Mouse (Mus musculus) thymus, adult 2 months (tissue): ENCODE data around the gene Mrtfa. TPM values are rescaled to one million over a fixed set of nuclear protein-coding genes. Genes with fewer than 3 reads are reported as not detected.

Experiments
- DNase-seq: peaks from one replicate; pipeline ENCODE4 v3.0.0; 2021
- H3K27ac ChIP-seq: fragments of 200-500 bp; 2 replicates; pipeline ENCODE4 v1.5.1; 2012; ENCODE audit warnings: low read length, control low read depth; ENCODE audit not compliant: control insufficient read depth, insufficient read depth
- H3K27me3 ChIP-seq: fragments of 200-500 bp; 2 replicates; pipeline ENCODE4 v1.6.1; 2012; ENCODE audit warnings: mild to moderate bottlenecking, low read length, moderate library complexity, mixed read lengths; ENCODE audit not compliant: control insufficient read depth, insufficient read depth
- H3K36me3 ChIP-seq: fragments of 200-500 bp; 2 replicates; pipeline ENCODE4 v1.6.1; 2012; ENCODE audit warnings: mild to moderate bottlenecking, low read length, moderate library complexity; ENCODE audit not compliant: control insufficient read depth, insufficient read depth
- H3K4me1 ChIP-seq: fragments of 200-500 bp; replicated peaks from 2 replicates; pipeline ENCODE4 v1.6.1; 2012; ENCODE audit warnings: low read length; ENCODE audit not compliant: control insufficient read depth, insufficient read depth
- H3K4me3 ChIP-seq: fragments of 200-500 bp; 2 replicates; pipeline ENCODE4 v1.5.1; 2012; ENCODE audit warnings: mild to moderate bottlenecking, low read length, control low read depth, moderate library complexity; ENCODE audit not compliant: control insufficient read depth, insufficient read depth
- CTCF ChIP-seq: fragments of 200-500 bp; IDR thresholded peaks from 2 replicates; pipeline ENCODE4 v1.5.1; 2012; ENCODE audit warnings: mild to moderate bottlenecking, control low read depth, low read length, moderate library complexity, borderline replicate concordance; ENCODE audit not compliant: control insufficient read depth, poor library complexity, insufficient read depth; ENCODE audit errors: extremely low read depth
- POLR2A ChIP-seq: fragments of 200-500 bp; IDR thresholded peaks from 2 replicates; pipeline ENCODE4 v1.6.1; 2012; ENCODE audit warnings: mild to moderate bottlenecking, low read length, control low read depth, moderate library complexity; ENCODE audit not compliant: control insufficient read depth, poor library complexity, insufficient read depth; ENCODE audit errors: extremely low read depth
- WGBS: fragments of 180-500 bp; shearing (Covaris S2); methylation state at CpG from one replicate; pipeline ENCODE4 v1.1.7; 2018; 5-methylcytosine and 5-hydroxymethylcytosine counted together
- polyA plus RNA-seq: library from polyadenylated mRNA; depleted of rRNA; stranded (reverse); fragments of >200 nt; gene quantifications from 2 replicates; pipeline ENCODE4 v1.2.3, GENCODE M21; 2012

Gene Mrtfa
- polyA plus RNA-seq, 1 experiment: 114 TPM

DNA sequence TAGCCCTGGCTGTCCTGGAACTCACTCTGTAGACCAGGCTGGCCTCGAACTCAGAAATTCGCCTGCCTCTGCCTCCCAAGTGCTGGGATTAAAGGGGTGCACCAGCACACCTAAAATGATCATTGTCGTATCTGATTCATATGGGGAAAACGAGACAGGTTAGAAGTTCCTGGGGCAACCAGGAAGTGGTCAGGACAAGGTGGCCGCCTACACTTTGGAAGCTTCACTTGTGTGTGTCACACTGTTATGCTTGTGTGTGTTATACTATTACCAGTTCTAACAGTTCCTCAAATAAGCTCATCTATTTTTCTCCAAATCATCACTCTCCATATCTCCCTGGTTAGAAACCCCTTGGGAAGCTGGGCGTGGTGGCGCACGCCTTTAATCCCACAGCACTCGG lies 110.2 kb downstream of the Mrtfa start:
- Histone ChIP-seq H3K27me3 (no peaks in the 10 kb centered on the region), H3K4me3 (no peak overlapping the region), H3K36me3 (no peaks in the 10 kb centered on the region), H3K4me1 (peaks cover 8% of the 10 kb centered on the region), H3K27ac (peak overlapping the region; percentile 51; the same call in 1 of the 2 replicates)
- WGBS: 87% methylated on average over 9 of the region's 9 CpGs
- DNase-seq: no peak
- TF ChIP-seq POLR2A (no peak), CTCF (no peak)

DNA sequence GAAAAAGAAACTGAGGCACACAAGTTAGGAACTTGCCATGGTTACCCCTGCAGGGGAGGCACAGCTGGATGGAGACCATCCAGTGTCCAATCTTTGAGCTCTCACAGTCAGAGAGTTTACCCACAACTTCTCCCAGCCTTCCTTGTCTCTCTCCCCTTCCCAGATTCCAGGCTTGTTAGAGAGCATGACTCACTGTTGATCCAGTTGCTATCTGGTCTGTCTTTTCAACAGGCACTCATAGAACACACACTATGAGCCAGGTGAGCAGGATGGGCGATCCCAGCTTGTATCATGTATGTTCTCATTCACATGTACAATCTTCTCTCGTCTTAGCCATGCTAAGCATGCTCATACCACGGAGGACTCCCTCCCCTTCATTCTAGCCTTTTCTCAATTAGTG lies 111.3 kb downstream of the Mrtfa start:
- Histone ChIP-seq H3K36me3 (no peaks in the 10 kb centered on the region), H3K4me1 (peaks cover 9% of the 10 kb centered on the region), H3K27me3 (no peaks in the 10 kb centered on the region), H3K27ac (no peak overlapping the region), H3K4me3 (no peak overlapping the region)
- DNase-seq: no peak
- TF ChIP-seq CTCF (no peak), POLR2A (no peak)
- WGBS: 95% methylated on average over 3 of the region's 3 CpGs

DNA sequence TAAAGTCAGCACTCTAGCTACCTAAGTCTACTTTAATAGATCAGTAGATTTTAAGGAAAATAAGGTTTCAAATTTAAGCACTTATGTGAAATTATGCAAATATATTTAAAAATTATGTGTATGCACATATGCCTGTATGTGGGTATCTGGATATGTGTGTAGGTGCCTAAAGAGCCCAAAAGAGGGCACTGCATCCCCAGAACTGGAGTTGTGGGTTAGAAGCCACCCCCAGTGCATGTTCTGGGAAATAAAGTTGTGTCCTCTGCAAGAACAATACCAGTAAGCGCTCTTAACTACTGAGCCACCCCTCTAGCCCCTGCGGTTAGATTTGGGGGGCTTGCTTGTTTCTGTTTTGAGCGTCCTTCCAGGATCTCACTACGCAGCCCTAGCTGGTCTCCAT lies 113.0 kb downstream of the Mrtfa start:
- TF ChIP-seq CTCF: no peak
- TF ChIP-seq POLR2A: no peak
- Histone ChIP-seq H3K36me3 (no peaks in the 10 kb centered on the region), H3K4me1 (peaks cover 12% of the 10 kb centered on the region), H3K27me3 (no peaks in the 10 kb centered on the region), H3K4me3 (no peak overlapping the region), H3K27ac (no peak overlapping the region)
- peak; percentile 57 for DNase-seq
- 97% methylated on average over 4 of the region's 4 CpGs for WGBS

DNA sequence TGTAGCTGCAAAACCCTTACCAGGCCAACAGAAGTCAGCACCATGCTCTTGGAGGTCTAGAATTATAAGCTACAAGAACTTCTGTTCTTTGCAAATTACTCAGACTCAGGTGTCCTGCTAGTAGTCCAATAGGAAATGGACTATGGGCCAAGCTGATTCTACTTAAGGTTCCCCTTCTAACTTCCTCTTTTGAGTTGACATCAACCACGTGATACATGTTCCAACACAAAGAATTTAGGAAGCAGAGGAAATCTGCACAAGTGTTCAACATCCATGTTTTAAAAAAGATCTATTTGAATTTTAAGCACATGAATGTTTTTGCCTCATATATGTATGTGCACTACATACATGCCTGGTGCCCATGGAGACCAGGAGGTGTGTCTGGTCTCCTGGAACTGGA lies 116.0 kb downstream of the Mrtfa start:
- H3K4me3 ChIP-seq: no peak overlapping the region
- DNase-seq: no peak
- H3K36me3 ChIP-seq: no peaks in the 10 kb centered on the region
- peaks cover 4% of the 10 kb centered on the region; the same call in 1 of the 2 replicates for H3K4me1 ChIP-seq
- H3K27ac ChIP-seq: no peak overlapping the region
- no peaks in the 10 kb centered on the region for H3K27me3 ChIP-seq
- 58% methylated on average over 1 of the region's 1 CpGs for WGBS
- no peak for TF ChIP-seq POLR2A
- TF ChIP-seq CTCF: no peak

DNA sequence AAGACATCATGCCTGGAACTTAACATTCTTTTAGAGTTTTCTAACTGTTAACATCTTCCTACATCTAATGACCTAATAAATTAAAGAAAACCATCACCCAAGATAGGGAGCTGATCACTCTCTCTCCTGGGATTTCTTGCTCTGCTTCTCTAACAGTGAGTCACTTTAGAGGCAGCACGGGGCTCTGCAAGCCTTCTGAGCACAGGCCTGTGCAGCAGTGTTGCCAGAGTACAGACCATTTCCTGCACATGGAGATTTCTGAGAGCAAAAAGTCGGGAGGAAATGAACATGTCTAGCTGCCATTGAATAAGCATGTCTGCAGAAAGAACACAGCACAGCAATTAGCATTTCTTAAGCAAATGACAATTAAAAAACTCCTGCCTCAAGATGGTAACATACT lies 116.8 kb downstream of the Mrtfa start:
- H3K36me3 ChIP-seq: no peaks in the 10 kb centered on the region
- DNase-seq: no peak
- no peak for TF ChIP-seq CTCF
- no peak for TF ChIP-seq POLR2A
- no peaks in the 10 kb centered on the region for H3K27me3 ChIP-seq
- H3K27ac ChIP-seq: no peak overlapping the region
- 25% methylated on average over 2 of the region's 2 CpGs for WGBS
- no peak overlapping the region for H3K4me3 ChIP-seq
- H3K4me1 ChIP-seq: peaks cover 6% of the 10 kb centered on the region; the same call in 1 of the 2 replicates

DNA sequence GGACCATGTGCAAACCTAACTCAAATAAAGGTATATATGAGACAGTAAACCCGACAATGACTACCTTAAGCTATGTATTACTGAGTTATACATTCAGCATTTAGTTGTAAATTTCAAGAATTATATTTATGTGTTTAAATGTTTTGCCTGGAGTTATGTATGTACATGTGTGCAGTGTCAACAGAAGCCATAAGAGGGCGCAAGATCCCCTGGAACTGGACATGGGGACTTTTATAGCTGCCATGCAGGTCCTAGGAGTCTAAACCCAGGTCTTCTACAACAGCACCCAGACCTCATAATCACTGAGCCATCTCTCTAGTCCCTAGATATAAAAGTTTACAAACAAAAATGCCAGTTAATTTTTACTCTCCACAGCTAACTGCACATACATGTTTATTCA lies 117.8 kb downstream of the Mrtfa start:
- peak; percentile 43 for DNase-seq
- no peaks in the 10 kb centered on the region for H3K36me3 ChIP-seq
- no peak overlapping the region for H3K27ac ChIP-seq
- WGBS: 93% methylated on average over 2 of the region's 2 CpGs
- H3K27me3 ChIP-seq: no peaks in the 10 kb centered on the region
- TF ChIP-seq POLR2A (no peak), CTCF (no peak)
- peaks cover 6% of the 10 kb centered on the region; the same call in 1 of the 2 replicates for H3K4me1 ChIP-seq
- no peak overlapping the region for H3K4me3 ChIP-seq

DNA sequence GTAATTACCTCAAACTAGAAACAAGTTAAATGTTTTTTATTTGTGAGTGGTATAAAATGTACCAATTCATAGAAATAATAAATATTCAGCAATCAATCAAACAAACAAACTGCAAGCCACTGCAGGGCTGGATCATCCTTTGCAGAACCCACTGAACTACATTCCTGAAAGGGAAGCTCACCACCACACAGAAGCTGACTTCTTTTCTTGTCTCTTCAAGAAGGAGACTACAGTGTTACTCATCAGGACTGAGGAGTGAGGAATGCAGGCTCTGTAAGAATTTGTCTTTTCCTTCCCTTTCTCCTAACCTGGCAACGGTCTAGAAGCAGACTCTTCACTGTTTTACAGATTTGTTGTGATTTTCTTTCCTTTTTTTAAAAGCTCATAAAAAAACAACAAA lies 120.1 kb downstream of the Mrtfa start:
- 85% methylated on average over 1 of the region's 1 CpGs for WGBS

More for the DNA sequence above, 120.1 kb downstream of the Mrtfa start:
- no peak for DNase-seq
- Histone ChIP-seq H3K36me3 (no peaks in the 10 kb centered on the region), H3K27me3 (no peaks in the 10 kb centered on the region), H3K27ac (no peak overlapping the region), H3K4me3 (no peak overlapping the region), H3K4me1 (peaks cover 8% of the 10 kb centered on the region; the same call in 1 of the 2 replicates)
- TF ChIP-seq CTCF: no peak
- no peak for TF ChIP-seq POLR2A
